Mouse (Mus musculus) liver, embryonic 13.5 days (tissue): ENCODE data around the gene Ikbke. TPM values are rescaled to one million over a fixed set of nuclear protein-coding genes. Genes with fewer than 3 reads are reported as not detected.
A peak's percentile ranks its signal among the peaks of the same experiment; 100 is the strongest.
"Not testable (repeated sequence)": the region's sequence is repeated elsewhere in the genome, so short reads cannot be mapped to it uniquely, and the experiment has no call there.

Source experiments
- ATAC-seq: fragments of 200-750 bp; cut with Nextera tagmentation; 2 replicates; pipeline ENCODE4 v1.8.0; 2017; ENCODE audit warnings: low read depth, mild to moderate bottlenecking, moderate number of reproducible peaks, moderate library complexity
- DNase-seq: peaks from one replicate; pipeline ENCODE4 v3.0.0; 2022
- H3K27ac ChIP-seq: fragments of 300-500 bp; sonication (generic); 2 replicates; pipeline ENCODE4 v1.5.1; 2015; ENCODE audit warnings: moderate library complexity, mild to moderate bottlenecking, inconsistent platforms
- H3K27me3 ChIP-seq: fragments of 300-500 bp; sonication (generic); 2 replicates; pipeline ENCODE4 v1.6.1; 2015; ENCODE audit warnings: mild to moderate bottlenecking, inconsistent platforms
- H3K36me3 ChIP-seq: fragments of 300-500 bp; sonication (generic); 2 replicates; pipeline ENCODE4 v1.6.1; 2015; ENCODE audit warnings: mild to moderate bottlenecking, inconsistent platforms
- H3K4me1 ChIP-seq: fragments of 300-500 bp; sonication (generic); replicated peaks from 2 replicates; pipeline ENCODE4 v1.6.1; 2015; ENCODE audit warnings: inconsistent platforms
- H3K4me2 ChIP-seq: fragments of 300-500 bp; sonication (generic); 2 replicates; pipeline ENCODE4 v1.6.1; 2015; ENCODE audit warnings: inconsistent platforms, mild to moderate bottlenecking, moderate library complexity
- H3K4me3 ChIP-seq: fragments of 300-500 bp; sonication (generic); replicated peaks from 2 replicates; pipeline ENCODE4 v1.5.1; 2015; ENCODE audit warnings: mild to moderate bottlenecking, inconsistent platforms
- H3K9ac ChIP-seq: fragments of 300-500 bp; sonication (generic); 2 replicates; pipeline ENCODE4 v1.6.1; 2015; ENCODE audit warnings: mild to moderate bottlenecking, inconsistent platforms
- H3K9me3 ChIP-seq: fragments of 300-500 bp; sonication (generic); replicated peaks from 2 replicates; pipeline ENCODE4 v1.6.1; 2016; ENCODE audit warnings: inconsistent platforms
- WGBS: fragments of 180-500 bp; shearing (Covaris S2); methylation state at CpG from one replicate; pipeline ENCODE4 v1.1.7; 2015; ENCODE audit not compliant: insufficient replicate concordance; 5-methylcytosine and 5-hydroxymethylcytosine counted together
- polyA plus RNA-seq: library from polyadenylated mRNA; unstranded; fragments of >200 nt; fragmentation: Nextera tagmentation; extraction: Ambion mirVana; gene quantifications from 2 replicates; pipeline ENCODE4 v1.2.1, GENCODE M21; 2015

The Ikbke gene
- 4.9 and 5.5 TPM in 2 replicates for polyA plus RNA-seq

DNA sequence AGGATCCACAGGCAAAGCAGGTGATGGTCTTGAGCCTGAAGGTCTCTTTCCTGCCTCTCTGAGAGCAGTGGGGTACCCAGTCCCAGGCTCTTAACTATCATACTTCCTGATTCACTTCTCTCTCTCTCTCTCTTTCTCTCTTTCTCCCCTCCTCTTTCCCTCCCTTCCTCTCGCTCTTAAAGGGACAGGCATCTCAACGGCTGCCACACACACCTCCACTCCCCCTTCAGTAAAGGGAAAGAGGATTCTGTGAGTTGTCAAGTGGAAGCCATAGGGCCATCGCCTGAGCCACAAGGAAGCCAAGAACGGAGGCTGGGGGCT, at the start of gene Ikbke:
TSS of gene Ikbke (minus strand) at position 151 of the 321 bp plus-strand sequence.
- ATAC-seq (no peak), DNase-seq (no peak)
- Histone ChIP-seq H3K4me1 (peaks cover 32% of the 10 kb centered on the region), H3K36me3 (no peaks in the 10 kb centered on the region), H3K4me2 (peak within 1 kb of the TSS; percentile 46), H3K9ac (no peak within 1 kb of the TSS), H3K27me3 (no peaks in the 10 kb centered on the region), H3K27ac (no peak within 1 kb of the TSS), H3K9me3 (no peaks in the 10 kb centered on the region), H3K4me3 (peak within 1 kb of the TSS; percentile 32)
- 35% methylated on average over 4 of the region's 4 CpGs for WGBS

DNA sequence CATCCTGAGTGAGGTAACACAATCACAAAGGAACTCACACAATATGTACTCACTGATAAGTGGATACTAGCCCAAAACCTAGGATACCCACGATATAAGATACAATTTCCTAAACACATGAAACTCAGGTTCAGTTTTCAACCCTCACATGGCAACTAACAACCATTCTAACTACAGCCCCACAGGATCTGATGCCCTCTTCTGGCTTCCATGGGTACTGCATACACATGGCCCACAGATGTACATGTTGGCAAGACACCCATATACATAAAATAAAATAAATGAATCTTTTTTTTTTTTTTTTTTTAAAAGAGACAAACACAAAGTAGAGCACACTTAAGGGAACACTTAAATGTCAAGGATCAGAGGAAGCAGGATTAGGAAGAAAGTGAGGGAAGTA, 49.7 kb upstream of the Ikbke start:
- not testable (repeated sequence) for H3K27ac ChIP-seq, H3K9ac ChIP-seq, H3K27me3 ChIP-seq, H3K4me3 ChIP-seq, ATAC-seq, H3K4me1 ChIP-seq, H3K9me3 ChIP-seq, H3K4me2 ChIP-seq
- peak; percentile 12 for DNase-seq
- 72% methylated on average over 1 of the region's 1 CpGs for WGBS
- peaks cover 20% of the 10 kb centered on the region; the same call in 1 of the 2 replicates for H3K36me3 ChIP-seq

DNA sequence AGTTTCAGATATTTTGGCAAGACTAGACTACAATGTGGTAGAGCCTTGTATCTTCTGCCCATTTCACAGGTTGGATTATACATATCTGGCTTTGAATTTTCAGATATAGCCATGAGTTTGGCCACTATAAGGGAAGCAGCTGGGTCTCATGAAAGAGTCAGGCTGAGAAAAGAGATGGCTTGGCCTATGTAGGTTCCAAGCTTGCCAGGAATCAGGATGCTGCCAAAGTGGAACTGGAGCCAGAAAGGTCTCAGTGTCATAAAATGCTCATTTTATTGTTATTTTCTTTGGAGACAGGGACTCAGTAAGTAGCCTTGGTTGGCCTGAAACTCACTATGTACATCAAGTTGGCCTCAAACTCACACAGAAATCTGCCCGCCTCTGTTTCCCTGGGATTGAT, 47.8 kb upstream of the Ikbke start:
- Histone ChIP-seq H3K9ac (no peak overlapping the region), H3K4me3 (no peak overlapping the region), H3K4me2 (no peak overlapping the region), H3K9me3 (no peaks in the 10 kb centered on the region), H3K36me3 (peaks cover 9% of the 10 kb centered on the region; the same call in 1 of the 2 replicates), H3K4me1 (no peaks in the 10 kb centered on the region), H3K27ac (no peak overlapping the region), H3K27me3 (no peaks in the 10 kb centered on the region)
- ATAC-seq (no peak), DNase-seq (no peak)
- WGBS: 73% methylated on average over 1 of the region's 1 CpGs

DNA sequence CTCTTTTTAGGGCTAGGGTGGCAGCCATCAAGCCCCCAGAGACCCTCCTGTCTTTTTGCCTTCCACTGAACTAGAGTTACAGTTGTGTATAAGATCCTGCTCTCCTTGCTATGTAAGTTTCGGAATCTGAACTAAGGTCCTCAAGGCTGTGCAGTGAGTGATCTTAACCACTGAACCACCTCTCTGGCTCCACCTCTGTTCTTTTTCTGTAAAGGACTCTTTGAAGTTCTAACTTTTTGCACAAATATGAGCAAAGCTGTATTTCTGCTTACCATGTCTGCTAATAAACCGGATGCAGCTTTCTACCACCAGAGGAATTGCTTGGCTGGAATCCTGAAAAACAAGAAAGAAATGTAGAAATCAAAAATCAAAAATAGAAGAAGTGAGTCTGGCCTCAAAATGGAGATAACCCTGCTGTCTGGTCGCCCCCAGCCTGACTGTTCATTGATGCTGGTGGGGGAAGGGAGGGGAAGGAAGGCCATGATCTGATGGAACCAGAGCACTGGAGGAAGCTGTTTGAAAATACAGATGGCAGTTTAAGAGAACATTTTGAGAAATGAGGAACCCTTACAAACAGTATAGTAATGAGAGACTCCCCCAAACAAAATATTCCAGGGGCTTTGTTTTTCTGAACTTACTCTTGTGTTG, 45.5 kb upstream of the Ikbke start:
- no peaks in the 10 kb centered on the region for H3K27me3 ChIP-seq
- DNase-seq (no peak), ATAC-seq (no peak)
- H3K4me3 ChIP-seq: no peak overlapping the region
- H3K9me3 ChIP-seq: no peaks in the 10 kb centered on the region
- no peak overlapping the region for H3K27ac ChIP-seq
- H3K4me2 ChIP-seq: no peak overlapping the region
- H3K4me1 ChIP-seq: no peaks in the 10 kb centered on the region
- 52% methylated on average over 3 of the region's 3 CpGs for WGBS
- H3K9ac ChIP-seq: no peak overlapping the region
- H3K36me3 ChIP-seq: peaks cover 10% of the 10 kb centered on the region; the same call in 1 of the 2 replicates

DNA sequence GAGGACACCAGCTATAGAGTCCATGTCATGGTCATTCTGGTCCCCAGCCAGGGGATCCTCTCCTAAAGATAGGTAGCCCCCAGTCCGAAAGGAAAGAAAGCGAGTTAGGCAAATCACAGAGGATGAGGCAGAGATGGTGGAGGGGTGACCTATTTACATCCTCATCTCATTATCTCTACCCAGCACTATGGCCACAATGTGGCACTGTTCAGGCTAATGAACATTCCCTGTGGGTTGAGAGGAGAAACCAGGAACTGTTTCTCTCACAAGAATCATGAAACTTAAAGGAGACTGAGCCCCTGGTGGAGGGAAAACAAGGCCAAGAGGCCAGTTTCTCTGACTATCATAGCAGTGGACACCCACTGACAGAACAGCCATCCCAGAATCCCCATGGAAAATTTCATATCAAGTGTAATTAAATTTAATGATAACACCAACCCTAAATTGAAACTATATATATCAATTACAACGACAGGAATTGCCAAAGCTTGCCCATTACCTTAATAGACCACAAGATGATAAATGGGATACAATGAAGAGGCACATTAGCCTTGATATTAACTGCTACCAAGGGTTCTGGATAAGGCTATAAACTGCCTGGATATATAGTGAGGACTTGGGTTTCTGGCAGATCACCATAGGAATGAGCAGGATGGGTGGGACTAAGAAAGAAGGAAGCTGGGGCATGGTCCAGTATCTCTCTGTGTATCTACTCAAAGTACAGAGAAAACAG, 40.4 kb upstream of the Ikbke start:
- ATAC-seq: no peak
- WGBS: 75% methylated on average over 3 of the region's 3 CpGs
- Histone ChIP-seq H3K4me3 (no peak overlapping the region), H3K27me3 (no peaks in the 10 kb centered on the region), H3K9me3 (no peaks in the 10 kb centered on the region), H3K9ac (no peak overlapping the region), H3K27ac (no peak overlapping the region), H3K36me3 (peaks cover 31% of the 10 kb centered on the region), H3K4me1 (peaks cover 7% of the 10 kb centered on the region), H3K4me2 (no peak overlapping the region)
- no peak for DNase-seq

DNA sequence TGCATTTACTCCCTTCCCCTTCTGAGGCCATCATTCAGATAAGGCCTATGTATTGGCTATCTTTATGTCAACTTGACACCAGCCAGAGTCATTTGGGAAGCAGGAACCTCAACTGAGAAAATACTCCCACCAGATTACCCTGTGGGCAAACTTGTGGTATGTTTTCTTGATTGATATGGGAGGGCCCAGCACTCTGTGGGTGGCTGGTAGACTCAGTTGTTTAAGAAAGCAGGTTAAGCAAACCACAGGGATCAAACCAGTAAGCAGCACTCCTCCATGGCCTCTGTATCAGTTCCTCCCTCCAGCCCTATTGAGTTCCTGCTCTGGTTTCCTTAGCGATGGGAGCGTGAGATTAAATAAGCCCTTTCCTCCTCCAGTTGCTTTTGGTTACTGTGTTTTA, 39.0 kb upstream of the Ikbke start:
- H3K4me3 ChIP-seq: no peak overlapping the region
- no peak overlapping the region for H3K4me2 ChIP-seq
- DNase-seq (no peak), ATAC-seq (no peak)
- H3K9ac ChIP-seq: no peak overlapping the region
- WGBS: 32% methylated on average over 2 of the region's 2 CpGs
- no peak overlapping the region for H3K27ac ChIP-seq
- peaks cover 7% of the 10 kb centered on the region for H3K4me1 ChIP-seq
- no peaks in the 10 kb centered on the region for H3K27me3 ChIP-seq
- H3K9me3 ChIP-seq: no peaks in the 10 kb centered on the region
- peaks cover 27% of the 10 kb centered on the region for H3K36me3 ChIP-seq

DNA sequence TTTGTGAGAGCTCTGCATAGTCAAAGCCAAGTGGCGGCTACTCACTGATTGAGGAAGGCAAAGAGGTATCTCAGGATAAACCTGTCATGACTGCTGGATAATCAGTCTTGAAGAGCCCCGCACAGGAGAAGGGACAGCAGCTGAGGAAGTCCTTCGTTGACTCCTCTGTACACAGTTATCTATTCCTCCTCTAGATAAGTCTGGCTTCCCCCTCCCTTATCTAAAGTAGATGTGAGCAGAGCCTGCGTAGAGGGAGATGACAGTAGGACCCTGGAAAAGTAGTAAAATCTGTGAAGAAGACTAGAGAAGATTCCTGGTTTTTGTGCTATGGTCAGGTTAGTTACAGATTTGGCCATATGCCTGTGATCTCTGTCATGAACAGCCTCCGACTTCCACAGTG, 38.2 kb upstream of the Ikbke start:
- peaks cover 27% of the 10 kb centered on the region for H3K36me3 ChIP-seq
- no peak overlapping the region for H3K4me2 ChIP-seq
- no peak for DNase-seq
- no peak for ATAC-seq
- no peak overlapping the region for H3K27ac ChIP-seq
- 27% methylated on average over 5 of the region's 5 CpGs for WGBS
- no peak overlapping the region for H3K9ac ChIP-seq
- no peaks in the 10 kb centered on the region for H3K27me3 ChIP-seq
- H3K4me1 ChIP-seq: peaks cover 7% of the 10 kb centered on the region
- no peaks in the 10 kb centered on the region for H3K9me3 ChIP-seq
- H3K4me3 ChIP-seq: no peak overlapping the region

DNA sequence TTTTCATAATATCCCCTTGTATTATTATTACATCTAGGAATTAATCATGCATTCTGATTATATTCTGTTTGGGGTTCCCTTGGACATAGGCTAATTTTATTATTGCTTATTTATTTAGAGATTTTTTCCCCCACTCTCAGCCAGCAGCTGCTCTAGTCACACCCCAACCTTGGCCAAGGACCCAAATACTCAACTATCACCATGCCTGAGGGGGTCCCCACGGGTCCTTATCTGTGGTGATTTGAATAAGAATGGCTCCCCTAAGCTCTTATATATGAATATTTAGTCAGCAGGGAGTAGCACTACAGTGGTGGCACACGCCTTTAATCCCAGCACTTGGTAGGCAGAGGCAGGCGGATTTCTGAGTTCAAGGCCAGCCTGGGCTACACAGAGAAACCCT, 31.9 kb upstream of the Ikbke start:
- no peaks in the 10 kb centered on the region for H3K27me3 ChIP-seq
- ATAC-seq (no peak), DNase-seq (no peak)
- H3K4me3 ChIP-seq: no peak overlapping the region
- no peaks in the 10 kb centered on the region for H3K4me1 ChIP-seq
- no peak overlapping the region for H3K4me2 ChIP-seq
- 72% methylated on average over 3 of the region's 3 CpGs for WGBS
- peaks cover 31% of the 10 kb centered on the region for H3K36me3 ChIP-seq
- H3K27ac ChIP-seq: no peak overlapping the region
- H3K9me3 ChIP-seq: no peaks in the 10 kb centered on the region
- no peak overlapping the region for H3K9ac ChIP-seq

DNA sequence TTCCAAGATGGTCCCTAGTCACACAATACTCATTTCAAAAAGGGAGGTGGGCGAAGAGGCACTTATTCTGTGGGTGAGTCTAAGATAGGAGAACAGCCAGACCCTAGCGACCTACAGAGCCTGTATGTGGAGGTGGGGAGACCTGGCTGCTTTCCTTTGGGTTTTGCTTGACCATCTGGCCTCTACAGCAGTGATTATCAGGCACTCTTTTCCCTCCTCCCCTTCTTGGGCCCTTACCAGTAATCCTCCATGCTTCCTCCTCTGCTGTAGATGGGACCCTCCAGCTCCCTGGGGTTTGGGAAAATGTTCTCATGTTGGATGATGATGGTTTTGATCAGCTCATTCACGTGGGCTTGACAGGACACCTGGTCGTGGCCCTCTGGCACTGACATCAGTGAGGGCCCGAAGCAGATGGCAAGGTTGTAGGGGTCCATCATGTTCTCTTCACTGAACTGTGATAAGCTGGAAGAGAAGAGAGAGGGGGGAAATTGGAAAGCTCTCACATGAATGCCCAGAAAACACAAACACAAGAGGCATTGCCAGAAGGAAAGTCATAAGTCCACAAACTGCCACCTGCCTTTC, 30.9 kb upstream of the Ikbke start:
- no peak overlapping the region for H3K9ac ChIP-seq
- DNase-seq: no peak
- H3K4me3 ChIP-seq: no peak overlapping the region
- H3K9me3 ChIP-seq: no peaks in the 10 kb centered on the region
- no peaks in the 10 kb centered on the region for H3K27me3 ChIP-seq
- no peaks in the 10 kb centered on the region for H3K4me1 ChIP-seq
- H3K4me2 ChIP-seq: no peak overlapping the region
- 62% methylated on average over 5 of the region's 5 CpGs for WGBS
- ATAC-seq: no peak
- no peak overlapping the region for H3K27ac ChIP-seq
- H3K36me3 ChIP-seq: peaks cover 26% of the 10 kb centered on the region

DNA sequence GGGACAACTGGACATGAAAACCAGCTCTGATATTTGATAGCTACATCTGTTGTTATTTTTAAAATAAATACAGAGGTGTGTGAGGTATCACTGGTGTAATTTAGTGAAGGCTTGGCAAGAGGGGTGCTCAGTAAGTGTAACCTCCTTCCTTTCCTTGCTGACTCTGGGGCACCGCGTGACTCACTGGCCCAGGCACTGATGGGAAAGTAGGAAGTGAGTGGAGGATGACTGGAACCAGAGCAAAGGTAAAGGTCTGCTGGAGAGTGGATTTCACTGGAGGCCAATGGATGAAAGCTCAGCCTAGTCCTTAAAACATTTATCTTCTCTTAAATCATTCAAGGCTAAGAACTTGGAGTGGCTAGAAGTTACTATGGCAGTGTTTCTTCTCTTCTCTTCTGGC, 21.3 kb upstream of the Ikbke start:
- no peak for ATAC-seq
- Histone ChIP-seq H3K4me2 (no peak overlapping the region), H3K36me3 (peaks cover 33% of the 10 kb centered on the region; the same call in 1 of the 2 replicates), H3K9ac (no peak overlapping the region), H3K9me3 (no peaks in the 10 kb centered on the region), H3K4me3 (no peak overlapping the region), H3K27ac (no peak overlapping the region), H3K27me3 (no peaks in the 10 kb centered on the region), H3K4me1 (no peaks in the 10 kb centered on the region)
- WGBS: 90% methylated on average over 2 of the region's 2 CpGs
- DNase-seq: no peak

DNA sequence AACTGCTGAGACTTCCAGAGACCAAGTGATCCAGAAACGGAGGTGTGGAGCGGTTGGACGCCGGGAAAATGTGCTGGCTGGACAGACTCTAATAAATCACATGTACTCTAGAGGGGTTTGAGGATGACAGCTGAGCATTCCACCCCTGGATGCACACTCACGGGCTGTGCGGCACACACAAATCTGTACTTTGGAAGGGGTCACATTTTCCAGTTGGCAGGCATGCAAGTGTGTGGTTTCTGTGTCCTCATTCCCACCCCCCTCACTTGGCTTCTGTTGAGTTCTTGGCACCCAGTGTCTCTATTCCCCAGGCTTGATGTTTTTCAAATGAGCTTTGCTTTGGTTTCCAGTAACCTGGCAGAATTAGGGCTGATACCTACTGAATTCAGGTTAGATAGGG, 20.4 kb upstream of the Ikbke start:
- Histone ChIP-seq H3K4me3 (no peak overlapping the region), H3K9me3 (no peaks in the 10 kb centered on the region), H3K27ac (no peak overlapping the region), H3K36me3 (peaks cover 39% of the 10 kb centered on the region; the same call in 1 of the 2 replicates), H3K9ac (no peak overlapping the region), H3K4me2 (no peak overlapping the region), H3K27me3 (no peaks in the 10 kb centered on the region), H3K4me1 (no peaks in the 10 kb centered on the region)
- WGBS: 84% methylated on average over 6 of the region's 6 CpGs
- no peak for ATAC-seq
- DNase-seq: no peak
